Mouse (Mus musculus) limb, embryonic 14.5 days (tissue): ENCODE results near the gene Ralgapa1. TPM values are rescaled to one million over a fixed set of nuclear protein-coding genes. Genes with fewer than 3 reads are reported as not detected.

ENCODE experiments used
- ATAC-seq: fragments of 200-750 bp; cut with Nextera tagmentation; 2 replicates; pipeline ENCODE4 v1.8.0; 2017; ENCODE audit warnings: low read depth, moderate number of reproducible peaks, moderate TSS enrichment; ENCODE audit not compliant: low FRiP score
- DNase-seq: peaks from one replicate; pipeline ENCODE4 v3.0.0-alpha.2; 2015; ENCODE audit warnings: low spot score
- H3K27ac ChIP-seq: fragments of 300-500 bp; sonication (generic); replicated peaks from 2 replicates; pipeline ENCODE4 v1.5.1; 2014; ENCODE audit warnings: low read depth, mild to moderate bottlenecking, low read length, moderate library complexity, mixed read lengths
- H3K27me3 ChIP-seq: fragments of 300-500 bp; sonication (generic); 2 replicates; pipeline ENCODE4 v1.6.1; 2014; ENCODE audit warnings: low read length, mixed read lengths; ENCODE audit not compliant: control insufficient read depth, insufficient read depth
- H3K36me3 ChIP-seq: fragments of 300-500 bp; sonication (generic); 2 replicates; pipeline ENCODE4 v1.6.1; 2014; ENCODE audit warnings: mild to moderate bottlenecking, low read length, moderate library complexity, mixed read lengths; ENCODE audit not compliant: control insufficient read depth, insufficient read depth
- H3K4me1 ChIP-seq: fragments of 300-500 bp; sonication (generic); 2 replicates; pipeline ENCODE4 v1.6.1; 2014; ENCODE audit warnings: antibody characterized with exemption, low read length, mixed read lengths; ENCODE audit not compliant: control insufficient read depth, insufficient read depth
- H3K4me2 ChIP-seq: fragments of 300-500 bp; sonication (generic); replicated peaks from 2 replicates; pipeline ENCODE4 v1.6.1; 2014; ENCODE audit warnings: low read depth, mild to moderate bottlenecking, low read length, moderate library complexity; ENCODE audit not compliant: severe bottlenecking
- H3K4me3 ChIP-seq: fragments of 300-500 bp; sonication (generic); replicated peaks from 2 replicates; pipeline ENCODE4 v1.5.1; 2014; ENCODE audit warnings: low read length
- H3K9ac ChIP-seq: fragments of 300-500 bp; sonication (generic); 2 replicates; pipeline ENCODE4 v1.6.1; 2014; ENCODE audit warnings: mild to moderate bottlenecking, low read depth, low read length, moderate library complexity; ENCODE audit not compliant: severe bottlenecking
- H3K9me3 ChIP-seq: fragments of 300-500 bp; sonication (generic); 2 replicates; pipeline ENCODE4 v1.6.1; 2016; ENCODE audit warnings: low read length; ENCODE audit not compliant: control insufficient read depth
- POLR2A ChIP-seq: fragments of 200-500 bp; IDR thresholded peaks from 2 replicates; pipeline ENCODE4 v1.8.0; 2012; ENCODE audit warnings: inconsistent platforms, mild to moderate bottlenecking, moderate library complexity, borderline replicate concordance; ENCODE audit not compliant: insufficient read depth, insufficient read length; ENCODE audit errors: extremely low read depth
- WGBS: fragments of 180-500 bp; shearing (Covaris S2); extraction: QIAGEN DNeasy Blood & Tissue Kit; methylation state at CpG from one replicate; pipeline ENCODE4 v1.1.7; 2014; 5-methylcytosine and 5-hydroxymethylcytosine counted together
- polyA plus RNA-seq, 2 experiments: library from polyadenylated mRNA; depleted of rRNA in 1 of 2; stranded (reverse) in 1 of 2; unstranded in 1 of 2; fragments of >200 nt; fragmentation: Nextera tagmentation in 1 of 2; extraction: Ambion mirVana in 1 of 2; gene quantifications; 2 replicates each; pipeline versions ENCODE4 v1.2.1 to v1.2.3; 2012 to 2014

Ralgapa1 gene
- polyA plus RNA-seq, 2 experiments = 23.7 to 58.3 TPM

DNA sequence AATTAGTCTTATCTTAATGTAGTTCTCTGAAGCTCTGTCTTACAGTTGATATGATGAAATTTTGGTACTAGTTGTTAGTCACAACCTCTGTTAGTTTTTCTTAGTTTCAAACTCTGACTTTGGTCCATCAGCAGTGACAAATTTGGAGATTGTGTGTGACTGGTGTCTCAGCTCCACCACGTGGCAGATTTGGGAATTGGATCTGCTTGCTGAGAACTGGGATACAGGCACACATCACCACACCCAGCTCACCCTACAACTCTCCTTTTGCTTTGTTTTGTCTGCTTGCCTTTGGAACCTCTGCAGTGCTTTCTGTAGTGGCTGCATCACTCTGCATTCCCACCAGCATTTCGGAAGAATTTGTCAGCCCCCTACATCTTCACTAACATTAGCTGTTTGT lies 10.1 kb upstream of the Ralgapa1 start:
- no peak for TF ChIP-seq POLR2A
- ATAC-seq = no peak
- WGBS = 14% methylated on average over 2 of the region's 2 CpGs
- H3K4me1 ChIP-seq = 0 out of 2 replicates have a peak, but pooled peaks cover 2% of the 10 kb centered on the region
- no peak overlapping the region for H3K4me2 ChIP-seq
- H3K9me3 ChIP-seq = no peaks in the 10 kb centered on the region
- H3K36me3 ChIP-seq = no peaks in the 10 kb centered on the region
- peak; percentile 76 for DNase-seq
- no peak overlapping the region for H3K9ac ChIP-seq
- H3K4me3 ChIP-seq = no peak overlapping the region
- no peaks in the 10 kb centered on the region for H3K27me3 ChIP-seq
- no peak overlapping the region for H3K27ac ChIP-seq

GRCm38 (mm10) chr12:55825537-55825936 lies 4.6 kb upstream of the Ralgapa1 start:
- WGBS = 80% methylated on average over 2 of the region's 2 CpGs

DNA sequence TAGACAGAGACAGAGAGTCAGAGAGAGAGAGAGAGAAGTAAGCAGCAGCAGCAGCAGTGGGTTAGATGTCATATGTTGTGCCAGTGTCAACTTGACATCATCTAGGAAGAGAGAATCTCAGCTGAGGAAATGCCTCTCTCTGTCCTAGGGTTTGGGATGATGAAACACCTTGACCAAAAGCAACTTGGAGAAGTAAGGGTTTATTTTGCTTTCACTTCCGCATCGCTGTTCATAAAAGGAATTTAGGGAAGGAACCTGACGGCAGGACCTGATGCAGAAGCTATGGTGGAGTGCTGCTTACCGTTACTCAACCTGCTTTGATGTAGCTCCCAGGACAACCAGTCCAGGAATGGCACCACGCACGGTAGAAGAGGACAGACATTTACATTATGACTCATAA lies 3.1 kb upstream of the Ralgapa1 start:
- Histone ChIP-seq H3K36me3 (no peaks in the 10 kb centered on the region), H3K4me1 (no peaks in the 10 kb centered on the region; the same call in 1 of the 2 replicates), H3K27ac (no peak overlapping the region), H3K4me2 (no peak overlapping the region), H3K4me3 (no peak overlapping the region), H3K27me3 (no peaks in the 10 kb centered on the region), H3K9me3 (no peaks in the 10 kb centered on the region), H3K9ac (no peak overlapping the region)
- WGBS = 82% methylated on average over 6 of the region's 6 CpGs
- DNase-seq (no peak), ATAC-seq (no peak)
- no peak for TF ChIP-seq POLR2A

More at GRCm38 (mm10) chr12:55825537-55825936, 4.6 kb upstream of the Ralgapa1 start:
- no peak for TF ChIP-seq POLR2A
- DNase-seq (no peak), ATAC-seq (no peak)
- no peaks in the 10 kb centered on the region for H3K4me1 ChIP-seq
- H3K4me2 ChIP-seq = no peak overlapping the region
- no peaks in the 10 kb centered on the region for H3K36me3 ChIP-seq
- no peak overlapping the region for H3K27ac ChIP-seq
- no peak overlapping the region for H3K9ac ChIP-seq
- no peaks in the 10 kb centered on the region for H3K9me3 ChIP-seq
- H3K27me3 ChIP-seq = no peaks in the 10 kb centered on the region
- H3K4me3 ChIP-seq = no peak overlapping the region

DNA sequence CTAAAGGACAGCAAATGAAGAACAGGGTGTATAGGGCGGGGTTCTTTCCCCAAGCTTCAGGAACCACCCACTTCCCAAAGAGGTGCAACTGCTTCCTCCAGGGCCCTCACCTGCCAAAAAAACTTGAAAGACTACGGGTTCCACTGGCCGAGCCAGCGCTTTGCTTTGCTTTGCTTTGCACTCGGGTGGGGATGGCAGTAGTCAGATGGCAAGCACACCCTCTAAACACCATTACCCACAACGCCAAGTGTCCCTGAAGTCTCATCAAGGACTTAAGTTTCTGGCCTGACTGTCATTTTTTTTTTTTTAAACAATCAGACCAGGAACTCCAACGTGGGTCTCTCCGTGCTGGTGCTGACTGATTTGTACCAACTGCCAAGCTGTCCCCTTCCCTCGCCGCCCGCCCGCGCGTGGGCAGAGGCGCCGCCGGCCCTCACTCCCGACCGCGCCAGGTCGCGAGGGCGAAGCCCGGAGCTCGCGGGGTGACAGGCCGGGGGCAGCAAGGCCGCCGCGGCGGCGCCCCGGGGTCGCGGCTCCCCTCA lies 777 bp downstream of the Ralgapa1 start:
- H3K36me3 ChIP-seq = no peaks in the 10 kb centered on the region
- H3K9ac ChIP-seq = peak overlapping the region; percentile 94
- peak overlapping the region; percentile 93 for H3K4me3 ChIP-seq
- ATAC-seq = peak; percentile 16
- peak overlapping the region; percentile 72 for H3K4me2 ChIP-seq
- H3K27ac ChIP-seq = peak overlapping the region; percentile 94
- WGBS = 2% methylated on average over 25 of the region's 35 CpGs
- no peaks in the 10 kb centered on the region; the same call in 1 of the 2 replicates for H3K4me1 ChIP-seq
- H3K27me3 ChIP-seq = no peaks in the 10 kb centered on the region
- DNase-seq = peak; percentile 18
- no peaks in the 10 kb centered on the region for H3K9me3 ChIP-seq
- TF ChIP-seq POLR2A = no peak

DNA sequence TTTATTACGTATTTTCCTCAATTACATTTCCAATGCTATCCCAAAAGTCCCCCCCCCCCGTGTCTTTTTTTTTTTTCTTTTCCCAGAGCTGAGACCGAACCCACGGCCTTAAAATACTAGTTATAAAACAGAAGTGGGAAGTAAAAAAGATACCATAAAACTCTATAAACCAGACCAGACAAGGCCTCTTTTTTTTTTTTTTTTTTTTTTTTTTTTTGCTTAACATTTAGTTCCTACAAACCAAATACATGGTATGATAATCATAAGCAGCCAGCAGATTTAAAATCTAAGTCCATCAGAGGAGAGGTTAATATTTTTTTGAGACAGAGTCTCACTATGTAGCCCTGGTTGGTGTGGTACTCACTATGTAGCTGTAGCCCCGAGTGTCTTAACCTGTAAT lies 4.5 kb downstream of the Ralgapa1 start:
- H3K4me3 ChIP-seq = no peak overlapping the region
- H3K27ac ChIP-seq = no peak overlapping the region
- H3K4me2 ChIP-seq = no peak overlapping the region
- DNase-seq = no peak
- no peaks in the 10 kb centered on the region for H3K9me3 ChIP-seq
- no peaks in the 10 kb centered on the region for H3K27me3 ChIP-seq
- H3K36me3 ChIP-seq = no peaks in the 10 kb centered on the region
- WGBS = 68% methylated on average over 5 of the region's 5 CpGs
- H3K4me1 ChIP-seq = no peaks in the 10 kb centered on the region; the same call in 1 of the 2 replicates
- ATAC-seq = no peak
- TF ChIP-seq POLR2A = no peak
- no peak overlapping the region for H3K9ac ChIP-seq

GRCm38 (mm10) chr12:55805035-55805434 lies 15.9 kb downstream of the Ralgapa1 start:
- H3K9me3 ChIP-seq = no peaks in the 10 kb centered on the region
- no peak overlapping the region for H3K4me2 ChIP-seq
- no peak overlapping the region for H3K27ac ChIP-seq
- no peak for TF ChIP-seq POLR2A
- no peaks in the 10 kb centered on the region for H3K4me1 ChIP-seq
- no peak overlapping the region for H3K4me3 ChIP-seq
- H3K9ac ChIP-seq = no peak overlapping the region
- no peaks in the 10 kb centered on the region for H3K36me3 ChIP-seq
- H3K27me3 ChIP-seq = no peaks in the 10 kb centered on the region
- ATAC-seq (no peak), DNase-seq (peak; percentile 40)
- 62% methylated on average over 3 of the region's 3 CpGs for WGBS
